Mouse (Mus musculus): ENCODE results near the gene Pnpo. TPM values are rescaled to one million over a fixed set of nuclear protein-coding genes. Genes with fewer than 3 reads are reported as not detected.

Pnpo gene
- polyA plus RNA-seq (2021): 26.5 TPM

- no peak for TF ChIP-seq CTCF (IDR thresholded peaks at IDR 0.05)
- in situ Hi-C loops (cut with MboI; ENCODE audit: low pct_unique_long_range_greater_than_20kb): no loop called here
- peak; percentile 93 for DNase-seq (ENCODE audit: low read depth, low spot score)
- CTCF ChIA-PET: no interaction called here
- no peaks in the 10 kb centered on the region for H3K27me3 ChIP-seq
- peak; percentile 97 for ATAC-seq
- POLR2A ChIA-PET: interaction anchor here (1.6 kb wide), 1 partner anchor 34 kb away, joined by 5 read pairs; no protein-coding TSS in a partner anchor
Observed at GRCm38 (mm10) chr11:96943746-96944304, at the start of gene Pnpo. Gene Pnpo, minus strand, starts transcription at chr11:96943986.

- DNase-seq (ENCODE audit: low read depth, low spot score) (no peak), ATAC-seq (no peak)
- no peak for TF ChIP-seq CTCF (IDR thresholded peaks at IDR 0.05)
- in situ Hi-C loops (cut with MboI; ENCODE audit: low pct_unique_long_range_greater_than_20kb): no loop called here
- ChIA-PET POLR2A (no interaction called here), CTCF (interaction anchor here (1.0 to 1.1 kb wide), 2 partner anchors 11 to 37 kb away, joined by 4 to 5 read pairs; partner anchors contain the start of gene Scrn2)
- peaks cover 4% of the 10 kb centered on the region for H3K27me3 ChIP-seq
Observed at GRCm38 (mm10) chr11:96992722-96993311, 49.0 kb upstream of the Pnpo start.

- no peak for TF ChIP-seq CTCF (IDR thresholded peaks at IDR 0.05)
- ChIA-PET CTCF (no interaction called here), POLR2A (no interaction called here)
- no peaks in the 10 kb centered on the region for H3K27me3 ChIP-seq
- DNase-seq (ENCODE audit: low read depth, low spot score) (no peak), ATAC-seq (no peak)
- in situ Hi-C loops (cut with MboI; ENCODE audit: low pct_unique_long_range_greater_than_20kb): no loop called here
Observed at GRCm38 (mm10) chr11:96991501-96991900, 47.7 kb upstream of the Pnpo start.

- ChIA-PET POLR2A (interaction anchor here (0.7 kb wide), 1 partner anchor 34 kb away, joined by 3 read pairs; no protein-coding TSS in a partner anchor), CTCF (no interaction called here)
- ATAC-seq: no peak
- in situ Hi-C loops (cut with MboI; ENCODE audit: low pct_unique_long_range_greater_than_20kb): loop anchor here (5.0 kb wide), 1 partner anchor 34 kb away; no protein-coding TSS in a partner anchor
- no peak for TF ChIP-seq CTCF (IDR thresholded peaks at IDR 0.05)
- DNase-seq (ENCODE audit: low read depth, low spot score): no peak
- H3K27me3 ChIP-seq: no peaks in the 10 kb centered on the region
Observed at GRCm38 (mm10) chr11:96987873-96988655, 44.3 kb upstream of the Pnpo start.

GRCm38 (mm10) chr11:96986463-96986862, 42.7 kb upstream of the Pnpo start:
- CTCF ChIA-PET: interaction anchor here (2.2 kb wide), 1 partner anchor 36 kb away, joined by 9 read pairs; no protein-coding TSS in a partner anchor
- no peak for DNase-seq (ENCODE audit: low read depth, low spot score)

GRCm38 (mm10) chr11:96984903-96985302, 41.1 kb upstream of the Pnpo start:
- no peak for ATAC-seq
- ChIA-PET CTCF (interaction anchor here (2.2 to 2.3 kb wide), 2 partner anchors 37 to 42 kb away, joined by 7 to 9 read pairs; no protein-coding TSS in a partner anchor), POLR2A (interaction anchor here (0.6 to 1.0 kb wide), 2 partner anchors 9 to 41 kb away, joined by 3 read pairs; no protein-coding TSS in a partner anchor)
- in situ Hi-C loops (cut with MboI; ENCODE audit: low pct_unique_long_range_greater_than_20kb): loop anchor here (5.0 kb wide), 1 partner anchor 37 kb away; no protein-coding TSS in a partner anchor
- DNase-seq (ENCODE audit: low read depth, low spot score): no peak
- no peaks in the 10 kb centered on the region for H3K27me3 ChIP-seq
- TF ChIP-seq CTCF (IDR thresholded peaks at IDR 0.05): no peak

More at GRCm38 (mm10) chr11:96986463-96986862, 42.7 kb upstream of the Pnpo start:
- POLR2A ChIA-PET: no interaction called here
- no peaks in the 10 kb centered on the region for H3K27me3 ChIP-seq
- no peak for TF ChIP-seq CTCF (IDR thresholded peaks at IDR 0.05)
- in situ Hi-C loops (cut with MboI; ENCODE audit: low pct_unique_long_range_greater_than_20kb): loop anchor here (5.0 kb wide), 1 partner anchor 36 kb away; no protein-coding TSS in a partner anchor
- no peak for ATAC-seq

- in situ Hi-C loops (cut with MboI; ENCODE audit: low pct_unique_long_range_greater_than_20kb): no loop called here
- TF ChIP-seq CTCF (IDR thresholded peaks at IDR 0.05): no peak
- POLR2A ChIA-PET: interaction anchor here (0.6 to 1.3 kb wide), 2 partner anchors 30 to 40 kb away, joined by 3 read pairs; partner anchors contain the start of gene Sp6
- CTCF ChIA-PET: interaction anchor here (0.9 to 2.7 kb wide), 4 partner anchors 38 to 62 kb away, joined by 3 to 22 read pairs (median 7); no protein-coding TSS in a partner anchor
- ATAC-seq (no peak), DNase-seq (ENCODE audit: low read depth, low spot score) (no peak)
- no peaks in the 10 kb centered on the region for H3K27me3 ChIP-seq
Observed at GRCm38 (mm10) chr11:96982859-96983258, 39.1 kb upstream of the Pnpo start, which contains the start of gene Sp2. Gene Sp2, minus strand, starts transcription at chr11:96982959.

- CTCF ChIA-PET: interaction anchor here (0.7 to 2.7 kb wide), 7 partner anchors 10 to 50 kb away, joined by 3 to 22 read pairs (median 4); partner anchors contain the start of gene Scrn2
- POLR2A ChIA-PET: no interaction called here
- in situ Hi-C loops (cut with MboI; ENCODE audit: low pct_unique_long_range_greater_than_20kb): no loop called here
- TF ChIP-seq CTCF (IDR thresholded peaks at IDR 0.05): peak; percentile 96
- peak; percentile 2 for ATAC-seq
- no peak for DNase-seq (ENCODE audit: low read depth, low spot score)
- H3K27me3 ChIP-seq: no peaks in the 10 kb centered on the region
Observed at GRCm38 (mm10) chr11:96982355-96982754, 38.6 kb upstream of the Pnpo start.

- H3K27me3 ChIP-seq: no peaks in the 10 kb centered on the region
- ChIA-PET CTCF (interaction anchor here (0.7 to 2.7 kb wide), 6 partner anchors 11 to 51 kb away, joined by 3 to 22 read pairs (median 6); partner anchors contain the start of gene Scrn2), POLR2A (no interaction called here)
- no peak for DNase-seq (ENCODE audit: low read depth, low spot score)
- no peak for TF ChIP-seq CTCF (IDR thresholded peaks at IDR 0.05)
- in situ Hi-C loops (cut with MboI; ENCODE audit: low pct_unique_long_range_greater_than_20kb): no loop called here
- no peak for ATAC-seq
Observed at GRCm38 (mm10) chr11:96981461-96981860, 37.7 kb upstream of the Pnpo start.

- TF ChIP-seq CTCF (IDR thresholded peaks at IDR 0.05): no peak
- DNase-seq (ENCODE audit: low read depth, low spot score) (no peak), ATAC-seq (no peak)
- POLR2A ChIA-PET: interaction anchor here (1.7 kb wide), 1 partner anchor 40 kb away, joined by 5 read pairs; no protein-coding TSS in a partner anchor
- no peaks in the 10 kb centered on the region for H3K27me3 ChIP-seq
- in situ Hi-C loops (cut with MboI; ENCODE audit: low pct_unique_long_range_greater_than_20kb): no loop called here
- CTCF ChIA-PET: interaction anchor here (1.1 to 6.0 kb wide), 4 partner anchors 19 to 48 kb away, joined by 3 to 42 read pairs (median 4); partner anchors contain the start of gene Scrn2
Observed at GRCm38 (mm10) chr11:96980021-96980420, 36.2 kb upstream of the Pnpo start.
